Mouse (Mus musculus) large intestine, adult 2 months (tissue): Measurements from ENCODE around the gene Gm20532. TPM values are rescaled to one million over a fixed set of nuclear protein-coding genes. Genes with fewer than 3 reads are reported as not detected.
A peak's percentile ranks its signal among the peaks of the same experiment; 100 is the strongest.
"Not testable (repeated sequence)": the region's sequence is repeated elsewhere in the genome, so short reads cannot be mapped to it uniquely, and the experiment has no call there.

Experiments
- DNase-seq: peaks from one replicate; pipeline ENCODE4 v3.0.0-alpha.2; 2012; ENCODE audit warnings: low read depth, low spot score
- WGBS: fragments of 180-500 bp; shearing (Covaris S2); methylation state at CpG from one replicate; pipeline ENCODE4 v1.1.7; 2018; 5-methylcytosine and 5-hydroxymethylcytosine counted together
- polyA plus RNA-seq: library from polyadenylated mRNA; depleted of rRNA; stranded (reverse); fragments of >200 nt; gene quantifications from 2 replicates; pipeline ENCODE4 v1.2.3, GENCODE M21; 2012

Gene Gm20532
- polyA plus RNA-seq, 1 experiment: not detected

GRCm38 (mm10) chr2:26638039-26638438 is 51.6 kb downstream of the Gm20532 start:
- WGBS: 71% methylated on average over 5 of the region's 5 CpGs

GRCm38 (mm10) chr2:26638572-26638971 is 52.1 kb downstream of the Gm20532 start:
- DNase-seq: no peak
- WGBS: 44% methylated on average over 5 of the region's 5 CpGs

More at GRCm38 (mm10) chr2:26638039-26638438, 51.6 kb downstream of the Gm20532 start:
- no peak for DNase-seq

- DNase-seq: no peak
- WGBS: 4% methylated on average over 8 of the region's 8 CpGs
Observed at GRCm38 (mm10) chr2:26639083-26639482, 52.6 kb downstream of the Gm20532 start.

GRCm38 (mm10) chr2:26639838-26640830 is 53.7 kb downstream of the Gm20532 start:
- 4% methylated on average over 49 of the region's 49 CpGs for WGBS

GRCm38 (mm10) chr2:26641006-26641647 is 54.7 kb downstream of the Gm20532 start:
- WGBS: 88% methylated on average over 7 of the region's 7 CpGs
- DNase-seq: no peak

More at GRCm38 (mm10) chr2:26639838-26640830, 53.7 kb downstream of the Gm20532 start:
- peak; percentile 87 for DNase-seq

GRCm38 (mm10) chr2:26643942-26644341 is 57.5 kb downstream of the Gm20532 start:
- WGBS: 28% methylated on average over 2 of the region's 2 CpGs
- DNase-seq: no peak

GRCm38 (mm10) chr2:26646643-26647293 is 60.3 kb downstream of the Gm20532 start:
- DNase-seq: no peak

GRCm38 (mm10) chr2:26654687-26655086 is 68.2 kb downstream of the Gm20532 start:
- no peak for DNase-seq
- WGBS: 26% methylated on average over 1 of the region's 1 CpGs

More at GRCm38 (mm10) chr2:26646643-26647293, 60.3 kb downstream of the Gm20532 start:
- WGBS: 8% methylated on average over 3 of the region's 3 CpGs

GRCm38 (mm10) chr2:26657426-26657825 is 71.0 kb downstream of the Gm20532 start:
- 77% methylated on average over 2 of the region's 2 CpGs for WGBS
- no peak for DNase-seq

GRCm38 (mm10) chr2:26661143-26661752 is 74.8 kb downstream of the Gm20532 start:
- DNase-seq: no peak
- WGBS: 3% methylated on average over 20 of the region's 20 CpGs

GRCm38 (mm10) chr2:26661768-26662508 is 75.5 kb downstream of the Gm20532 start:
- DNase-seq: no peak
- 46% methylated on average over 29 of the region's 29 CpGs for WGBS

- DNase-seq: no peak
- whole genome bisulfite sequencing: 76% methylated on average over 13 of the region's 13 CpGs
Observed at GRCm38 (mm10) chr2:26662509-26662882, 76.1 kb downstream of the Gm20532 start.

GRCm38 (mm10) chr2:26663112-26663511 is 76.7 kb downstream of the Gm20532 start:
- WGBS: 77% methylated on average over 10 of the region's 10 CpGs
- no peak for DNase-seq

- not testable (repeated sequence) for DNase-seq
- 100% methylated on average over 1 of the region's 1 CpGs for WGBS
Observed at GRCm38 (mm10) chr2:26663551-26663950, 77.1 kb downstream of the Gm20532 start.

GRCm38 (mm10) chr2:26668746-26669145 is 82.3 kb downstream of the Gm20532 start:
- no peak for DNase-seq

- no peak for DNase-seq
- 95% methylated on average over 3 of the region's 3 CpGs for WGBS
Observed at GRCm38 (mm10) chr2:26671182-26671581, 84.7 kb downstream of the Gm20532 start, which contains the start of gene Lcn4. Lcn4 (minus strand) TSS chr2:26671282.
